ENCODE assay signal across 29 mouse cellular contexts in the genomic region with DNA sequence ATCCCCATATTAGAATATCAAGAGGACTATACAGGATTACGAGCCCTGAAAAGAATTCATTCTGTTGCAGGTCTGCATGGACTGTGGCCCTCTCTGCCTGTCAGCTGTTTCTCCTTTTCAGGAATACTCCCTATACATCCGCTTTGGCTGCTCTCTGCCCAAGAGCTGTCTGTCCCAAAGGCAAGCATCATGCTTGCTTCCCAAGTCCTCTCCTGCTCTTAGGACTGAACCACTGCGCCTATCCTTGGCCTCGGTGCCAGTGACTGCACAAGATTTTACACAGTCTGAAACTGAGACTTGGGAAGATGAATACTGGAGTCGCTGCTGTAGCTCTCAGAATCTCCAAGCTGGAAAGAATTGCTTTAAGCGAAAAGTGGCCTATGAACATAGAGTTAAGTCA.
A peak's percentile ranks its signal among the peaks of the same experiment; 100 is the strongest.
DNase-seq lines count a peak whose midpoint lies in the region; ATAC-seq and TF ChIP-seq lines count a peak whose summit lies in the region.
"Had no signal": no experiment of that assay in that cellular context is flagged by ENCODE, and none has a peak within 500 bp of the region (broad histone marks: within the 10 kb centered on the region; RNA-seq: fewer than 3 reads in every experiment).

No protein-coding gene starts in this region.

- H3K9me3 ChIP-seq in embryonic facial prominence, embryonic 13.5 days, result no peaks in the 10 kb centered on the region
- no peaks in the 10 kb centered on the region for H3K9me3 ChIP-seq in embryonic facial prominence, embryonic 10.5 days
- no peaks in the 10 kb centered on the region for H3K9me3 ChIP-seq in midbrain, embryonic 10.5 days (replicated peaks)
- H3K9me3 ChIP-seq in midbrain, postnatal 0 days (ENCODE audit: low read length), result no peaks in the 10 kb centered on the region
- H3K9me3 ChIP-seq: embryonic facial prominence, embryonic 15.5 days; G1E; heart, embryonic 10.5 days; heart, embryonic 13.5 days had no signal

- 0 out of 2 replicates have a peak overlapping the region, but pooled peaks have one; percentile 32 for H3K9ac ChIP-seq in embryonic facial prominence, embryonic 13.5 days
- no peak overlapping the region for H3K9ac ChIP-seq in midbrain, postnatal 0 days (replicated peaks; ENCODE audit: low read length, poor library complexity, severe bottlenecking)
- H3K9ac ChIP-seq: embryonic facial prominence, embryonic 15.5 days; forebrain, postnatal 0 days; heart, embryonic 13.5 days; hindbrain, embryonic 14.5 days had no signal

- H3K36me3 ChIP-seq in embryonic facial prominence, embryonic 13.5 days, result no peaks in the 10 kb centered on the region
- no peaks in the 10 kb centered on the region for H3K36me3 ChIP-seq in embryonic facial prominence, embryonic 10.5 days (replicated peaks)
- no peaks in the 10 kb centered on the region for H3K36me3 ChIP-seq in midbrain, embryonic 10.5 days
- no peaks in the 10 kb centered on the region for H3K36me3 ChIP-seq in midbrain, postnatal 0 days (ENCODE audit: insufficient read depth, low read length)
- H3K36me3 ChIP-seq in myocyte (ENCODE audit: control insufficient read depth, insufficient read depth), result no peaks in the 10 kb centered on the region
- H3K36me3 ChIP-seq: embryonic facial prominence, embryonic 15.5 days; G1E; heart, embryonic 10.5 days; heart, embryonic 13.5 days had no signal

- no peak for TF ChIP-seq POLR2A in myocyte (IDR thresholded peaks at IDR 0.05; ENCODE audit: insufficient read length, low read depth)

- H3ac ChIP-seq in myocyte (ENCODE audit: control insufficient read depth, insufficient read length), result no peak overlapping the region

- TF ChIP-seq CTCF in midbrain, postnatal 0 days (IDR thresholded peaks at IDR 0.05), result no peak

- no peak overlapping the region for H3K4me2 ChIP-seq in embryonic facial prominence, embryonic 13.5 days
- no peak overlapping the region for H3K4me2 ChIP-seq in midbrain, postnatal 0 days (ENCODE audit: low read depth, low read length, poor library complexity, severe bottlenecking)
- H3K4me2 ChIP-seq in myocyte (ENCODE audit: low read depth), result peak overlapping the region; percentile 18
- H3K4me2 ChIP-seq: embryonic facial prominence, embryonic 15.5 days; heart, embryonic 13.5 days; hindbrain, embryonic 14.5 days had no signal

- no peak overlapping the region for H3K27ac ChIP-seq in embryonic facial prominence, embryonic 13.5 days
- H3K27ac ChIP-seq in embryonic facial prominence, embryonic 10.5 days (replicated peaks), result no peak overlapping the region
- H3K27ac ChIP-seq in midbrain, embryonic 10.5 days (replicated peaks), result peak overlapping the region; percentile 42; the same call in 1 of the 2 replicates
- H3K27ac ChIP-seq in midbrain, postnatal 0 days (ENCODE audit: low read depth, low read length), result no peak overlapping the region
- H3K27ac ChIP-seq: embryonic facial prominence, embryonic 15.5 days; gastrocnemius, adult 2 months; heart, embryonic 10.5 days; heart, embryonic 13.5 days; hindbrain, embryonic 14.5 days; hindbrain, postnatal 0 days had no signal

- H3K4me3 ChIP-seq in embryonic facial prominence, embryonic 13.5 days, result no peak overlapping the region
- H3K4me3 ChIP-seq in embryonic facial prominence, embryonic 10.5 days, result no peak overlapping the region
- H3K4me3 ChIP-seq in midbrain, embryonic 10.5 days, result no peak overlapping the region
- H3K4me3 ChIP-seq in midbrain, postnatal 0 days (ENCODE audit: low read depth, low read length), result no peak overlapping the region
- H3K4me3 ChIP-seq in myocyte, result no peak overlapping the region
- H3K4me3 ChIP-seq: embryonic facial prominence, embryonic 15.5 days; gastrocnemius, adult 2 months; heart, embryonic 10.5 days; heart, embryonic 13.5 days had no signal

- 74% methylated on average over 6 of the region's 6 CpGs for WGBS in embryonic facial prominence, embryonic 13.5 days
- 81% methylated on average over 6 of the region's 6 CpGs for WGBS in embryonic facial prominence, embryonic 10.5 days
- 71% methylated on average over 6 of the region's 6 CpGs for WGBS in midbrain, embryonic 10.5 days
- WGBS in midbrain, postnatal 0 days, result 52% methylated on average over 6 of the region's 6 CpGs

- no peak for DNase-seq in embryonic facial prominence, embryonic 10.5 days (ENCODE audit: low spot score)
- no peak for DNase-seq in midbrain, embryonic 10.5 days (ENCODE audit: low spot score)
- DNase-seq in midbrain, postnatal 0 days (ENCODE audit: low spot score), result no peak
- no peak for DNase-seq in layer of hippocampus, postnatal 14 days (ENCODE audit: low spot score in 2 of 2)
- DNase-seq: adrenal gland, postnatal 14 days; B cell, adult 2 months; cerebellum, adult 11-12 months; cerebellum, adult 8-10 months; cerebellum, postnatal 10 days; cerebellum, postnatal 36 days; embryo, embryonic 11 days; forebrain, postnatal 0 days; gastrocnemius, adult 2 months; gastrocnemius, postnatal 14 days; heart, adult 18-20 months; heart, postnatal 14 days; heart, postnatal 4 days had no signal

- no peaks in the 10 kb centered on the region for H3K79me2 ChIP-seq in myocyte (ENCODE audit: control insufficient read depth, insufficient read depth)

- H3K27me3 ChIP-seq in embryonic facial prominence, embryonic 13.5 days, result no peaks in the 10 kb centered on the region
- peaks cover 20% of the 10 kb centered on the region for H3K27me3 ChIP-seq in embryonic facial prominence, embryonic 10.5 days (replicated peaks; ENCODE audit: low read depth, poor library complexity, severe bottlenecking)
- peaks cover 8% of the 10 kb centered on the region for H3K27me3 ChIP-seq in midbrain, embryonic 10.5 days (ENCODE audit: low read depth, poor library complexity, severe bottlenecking)
- H3K27me3 ChIP-seq in midbrain, postnatal 0 days (ENCODE audit: insufficient read depth, low read length), result no peaks in the 10 kb centered on the region
- no peaks in the 10 kb centered on the region for H3K27me3 ChIP-seq in myocyte (ENCODE audit: control insufficient read depth, insufficient read depth, insufficient read length)
- H3K27me3 ChIP-seq: CH12.LX; embryonic facial prominence, embryonic 15.5 days; Patski had no signal

- no peak for ATAC-seq in embryonic facial prominence, embryonic 13.5 days (ENCODE audit: insufficient number of reproducible peaks, insufficient read depth, low FRiP score, low TSS enrichment, low read depth)
- ATAC-seq in midbrain, postnatal 0 days (ENCODE audit: low FRiP score), result no peak
- ATAC-seq: forebrain, embryonic 14.5 days; forebrain, postnatal 0 days; hindbrain, postnatal 0 days; inflammation-experienced regulatory T-cells, adult 6 months; Patski had no signal

- peaks cover 19% of the 10 kb centered on the region; the same call in 1 of the 2 replicates for H3K4me1 ChIP-seq in embryonic facial prominence, embryonic 13.5 days
- H3K4me1 ChIP-seq in embryonic facial prominence, embryonic 10.5 days, result peaks cover 15% of the 10 kb centered on the region
- H3K4me1 ChIP-seq in midbrain, embryonic 10.5 days, result peaks cover 28% of the 10 kb centered on the region
- no peaks in the 10 kb centered on the region for H3K4me1 ChIP-seq in midbrain, postnatal 0 days (ENCODE audit: insufficient read depth, low read length)

TF ChIP-seq in myocyte, 11 proteins besides CTCF, POLR2A, EP300 and RAD21:
- TF ChIP-seq MYOG (IDR thresholded peaks at IDR 0.05; ENCODE audit: control insufficient read depth in 1 of 3, insufficient read depth in 1 of 3, insufficient read length in 2 of 3, low read depth in 2 of 3) (no peak), MYOD1 (IDR thresholded peaks at IDR 0.05; ENCODE audit: control insufficient read depth in 1 of 3, insufficient read length in 2 of 3, low read depth in 2 of 3) (peak in 1 of 3 experiments; percentile 19)
